21 mouse cellular contexts compared by ENCODE assay signal in the genomic region with DNA sequence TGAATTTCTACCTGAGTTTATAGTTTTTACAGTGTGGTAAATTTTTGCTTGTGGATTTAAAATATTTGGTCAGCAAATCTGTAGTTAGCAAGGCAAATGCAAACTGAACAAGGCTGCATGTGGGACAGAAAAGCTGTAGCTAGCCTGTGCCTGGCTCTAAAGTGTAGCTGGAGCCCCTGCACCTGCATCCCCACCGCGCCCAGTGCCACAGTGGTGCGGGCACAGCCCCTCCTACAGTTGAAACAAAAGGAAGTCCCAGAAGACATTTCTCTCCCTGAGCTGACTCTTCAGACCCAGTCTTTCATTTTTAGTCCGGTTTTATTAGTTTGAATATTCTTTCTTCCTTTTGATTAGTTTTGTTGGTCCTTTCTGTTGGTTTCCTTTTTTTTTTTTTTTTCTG. TPM values are rescaled to one million over a fixed set of nuclear protein-coding genes. Genes with fewer than 3 reads are reported as not detected.
A peak's percentile ranks its signal among the peaks of the same experiment; 100 is the strongest.
DNase-seq lines count a peak whose midpoint lies in the region; ATAC-seq lines count a peak whose summit lies in the region.
"Had no signal": no experiment of that assay in that cellular context is flagged by ENCODE, and none has a peak within 500 bp of the region (broad histone marks: within the 10 kb centered on the region; RNA-seq: fewer than 3 reads in every experiment).

No protein-coding gene starts in this region.

- no peak overlapping the region for H3K9ac ChIP-seq in liver, embryonic 15.5 days
- no peak overlapping the region for H3K9ac ChIP-seq in liver, embryonic 16.5 days (ENCODE audit: low read depth, low read length)
- H3K9ac ChIP-seq in midbrain, embryonic 16.5 days (ENCODE audit: low read depth, low read length) = no peak overlapping the region
- H3K9ac ChIP-seq: heart, embryonic 15.5 days; hindbrain, embryonic 13.5 days had no signal

- ATAC-seq in liver, embryonic 15.5 days (ENCODE audit: insufficient read depth) = no peak
- no peak for ATAC-seq in liver, embryonic 16.5 days (ENCODE audit: low read depth)
- ATAC-seq in midbrain, embryonic 16.5 days = no peak
- ATAC-seq: CD4-positive, CD25-positive, alpha-beta regulatory T cell, adult 4 months; forebrain, embryonic 14.5 days had no signal

- DNase-seq in thymus, postnatal 0 days (ENCODE audit: low spot score) = peak; percentile 64
- peak; percentile 70 to 83 for DNase-seq in thymus, postnatal 36 days
- DNase-seq in ovary, adult 18-20 months (ENCODE audit: low spot score) = no peak
- no peak for DNase-seq in right cerebral cortex, postnatal 10 days (ENCODE audit: low spot score in 2 of 2)
- DNase-seq: adrenal gland, adult 8-10 months; adrenal gland, postnatal 36 days; cerebellum, adult 2 months; cerebellum, postnatal 10 days; gastrocnemius, postnatal 36 days; heart, adult 18-20 months; heart, postnatal 14 days had no signal

- peak overlapping the region; percentile 86 for H3K27ac ChIP-seq in liver, embryonic 15.5 days (replicated peaks)
- H3K27ac ChIP-seq in liver, embryonic 16.5 days (ENCODE audit: low read length) = peak overlapping the region; percentile 87
- no peak overlapping the region for H3K27ac ChIP-seq in midbrain, embryonic 16.5 days (ENCODE audit: low read length)
- H3K27ac ChIP-seq: embryonic facial prominence, embryonic 10.5 days; heart, embryonic 10.5 days; heart, embryonic 15.5 days; hindbrain, embryonic 13.5 days had no signal

- H3K9me3 ChIP-seq in liver, embryonic 15.5 days (replicated peaks) = 0 out of 2 replicates have a peak, but pooled peaks cover 3% of the 10 kb centered on the region
- no peaks in the 10 kb centered on the region for H3K9me3 ChIP-seq in liver, embryonic 16.5 days (replicated peaks; ENCODE audit: control insufficient read depth, low read length)
- H3K9me3 ChIP-seq in midbrain, embryonic 16.5 days (replicated peaks; ENCODE audit: control insufficient read depth, low read length, poor library complexity, severe bottlenecking) = no peaks in the 10 kb centered on the region
- H3K9me3 ChIP-seq: G1E; heart, embryonic 10.5 days; heart, embryonic 15.5 days; hindbrain, embryonic 13.5 days had no signal

- no peak overlapping the region for H3K4me2 ChIP-seq in liver, embryonic 15.5 days
- no peak overlapping the region for H3K4me2 ChIP-seq in liver, embryonic 16.5 days (ENCODE audit: low read depth, low read length)
- H3K4me2 ChIP-seq in midbrain, embryonic 16.5 days (ENCODE audit: low read length) = no peak overlapping the region
- H3K4me2 ChIP-seq: heart, embryonic 15.5 days; hindbrain, embryonic 13.5 days had no signal

- no peaks in the 10 kb centered on the region for H3K27me3 ChIP-seq in liver, embryonic 15.5 days
- no peaks in the 10 kb centered on the region for H3K27me3 ChIP-seq in liver, embryonic 16.5 days (ENCODE audit: control insufficient read depth, insufficient read depth, low read depth, low read length)
- H3K27me3 ChIP-seq in midbrain, embryonic 16.5 days (ENCODE audit: control insufficient read depth, insufficient read depth, low read depth, low read length) = no peaks in the 10 kb centered on the region
- H3K27me3 ChIP-seq: heart, embryonic 15.5 days; hindbrain, embryonic 13.5 days had no signal

- no peak overlapping the region for H3K4me3 ChIP-seq in liver, embryonic 15.5 days (replicated peaks)
- no peak overlapping the region for H3K4me3 ChIP-seq in liver, embryonic 16.5 days (ENCODE audit: low read depth, low read length)
- no peak overlapping the region for H3K4me3 ChIP-seq in midbrain, embryonic 16.5 days (ENCODE audit: low read depth, low read length)
- H3K4me3 ChIP-seq: embryonic facial prominence, embryonic 10.5 days; heart, embryonic 10.5 days; heart, embryonic 15.5 days; hindbrain, embryonic 13.5 days had no signal

- 81% methylated on average over 4 of the region's 4 CpGs for WGBS in liver, embryonic 15.5 days (ENCODE audit: insufficient replicate concordance)
- WGBS in liver, embryonic 16.5 days (ENCODE audit: insufficient replicate concordance) = 78% methylated on average over 4 of the region's 4 CpGs
- 97% methylated on average over 4 of the region's 4 CpGs for WGBS in midbrain, embryonic 16.5 days

- peaks cover 78% of the 10 kb centered on the region for H3K4me1 ChIP-seq in liver, embryonic 15.5 days (replicated peaks)
- peaks cover 52% of the 10 kb centered on the region for H3K4me1 ChIP-seq in liver, embryonic 16.5 days (ENCODE audit: control insufficient read depth, low read depth, low read length)
- H3K4me1 ChIP-seq in midbrain, embryonic 16.5 days (ENCODE audit: control insufficient read depth, insufficient read depth, low read length) = no peaks in the 10 kb centered on the region
- H3K4me1 ChIP-seq: embryonic facial prominence, embryonic 10.5 days; heart, embryonic 15.5 days; hindbrain, embryonic 13.5 days had no signal

- peaks cover 24% of the 10 kb centered on the region for H3K36me3 ChIP-seq in liver, embryonic 15.5 days (replicated peaks)
- peaks cover 12% of the 10 kb centered on the region for H3K36me3 ChIP-seq in liver, embryonic 16.5 days (ENCODE audit: control insufficient read depth, insufficient read depth)
- H3K36me3 ChIP-seq in midbrain, embryonic 16.5 days (ENCODE audit: control insufficient read depth, insufficient read depth, low read length) = peaks cover 18% of the 10 kb centered on the region

RNA-seq across cellular contexts. Expression of gene Ppp2r1b, which starts 29.4 kb away (rescaled TPM):
- 68.8 and 70.2 TPM in 2 replicates for polyA plus RNA-seq in liver, embryonic 15.5 days (2015; fragmentation: Nextera tagmentation; extraction: Ambion mirVana)
- polyA plus RNA-seq in liver, embryonic 16.5 days (2015; fragmentation: Nextera tagmentation; extraction: Ambion mirVana) = 59.4 and 63.0 TPM in 2 replicates
- polyA plus RNA-seq in thymus, postnatal 0 days (2015; fragmentation: Nextera tagmentation; extraction: Ambion mirVana) = 47.0 and 48.7 TPM in 2 replicates
- polyA plus RNA-seq in midbrain, embryonic 16.5 days (2015; fragmentation: Nextera tagmentation; extraction: Ambion mirVana) = 38.8 and 42.7 TPM in 2 replicates

RNA-seq across cellular contexts. Expression of gene 1110032A03Rik, which starts 40.3 kb away (rescaled TPM):
- polyA plus RNA-seq in liver, embryonic 15.5 days (2015; fragmentation: Nextera tagmentation; extraction: Ambion mirVana) = 17.4 and 18.6 TPM in 2 replicates
- 19.6 and 22.6 TPM in 2 replicates for polyA plus RNA-seq in liver, embryonic 16.5 days (2015; fragmentation: Nextera tagmentation; extraction: Ambion mirVana)
- polyA plus RNA-seq in thymus, postnatal 0 days (2015; fragmentation: Nextera tagmentation; extraction: Ambion mirVana) = 33.2 and 39.6 TPM in 2 replicates
- 46.7 and 56.0 TPM in 2 replicates for polyA plus RNA-seq in midbrain, embryonic 16.5 days (2015; fragmentation: Nextera tagmentation; extraction: Ambion mirVana)

RNA-seq across cellular contexts. Expression of gene Alg9, which starts 40.8 kb away (rescaled TPM):
- 14.3 and 14.4 TPM in 2 replicates for polyA plus RNA-seq in liver, embryonic 15.5 days (2015; fragmentation: Nextera tagmentation; extraction: Ambion mirVana)
- 12.6 and 13.2 TPM in 2 replicates for polyA plus RNA-seq in liver, embryonic 16.5 days (2015; fragmentation: Nextera tagmentation; extraction: Ambion mirVana)
- 17.2 and 19.1 TPM in 2 replicates for polyA plus RNA-seq in thymus, postnatal 0 days (2015; fragmentation: Nextera tagmentation; extraction: Ambion mirVana)
- 57.2 and 61.5 TPM in 2 replicates for polyA plus RNA-seq in midbrain, embryonic 16.5 days (2015; fragmentation: Nextera tagmentation; extraction: Ambion mirVana)

RNA-seq across cellular contexts. Expression of gene Fdxacb1, which starts 47.6 kb away (rescaled TPM):
- 8.5 and 10.3 TPM in 2 replicates for polyA plus RNA-seq in liver, embryonic 15.5 days (2015; fragmentation: Nextera tagmentation; extraction: Ambion mirVana)
- 7.8 and 7.9 TPM in 2 replicates for polyA plus RNA-seq in liver, embryonic 16.5 days (2015; fragmentation: Nextera tagmentation; extraction: Ambion mirVana)
- polyA plus RNA-seq in thymus, postnatal 0 days (2015; fragmentation: Nextera tagmentation; extraction: Ambion mirVana) = 8.4 and 9.1 TPM in 2 replicates
- polyA plus RNA-seq in midbrain, embryonic 16.5 days (2015; fragmentation: Nextera tagmentation; extraction: Ambion mirVana) = 10.7 and 11.7 TPM in 2 replicates

Comparison
In these comparisons a context has a peak if more than half of its experiments do, and no peak if none do; other contexts are left out.
1. DNase-seq: peak in thymus, postnatal 0 days (single experiment) and thymus, postnatal 36 days (2 of 2); none in ovary, adult 18-20 months (single experiment) and right cerebral cortex, postnatal 10 days (0 of 2).